Mouse (Mus musculus) G1E (cell line): ENCODE measurements around the gene H2afx.

Experiments used
- CTCF ChIP-seq: IDR thresholded peaks from 2 replicates; pipeline ENCODE4 v1.5.1; 2012; ENCODE audit warnings: low read depth, low read length, inconsistent platforms, mixed read lengths
- GATA1 ChIP-seq: IDR thresholded peaks from 2 replicates; pipeline ENCODE4 v1.6.1; 2012; ENCODE audit warnings: borderline replicate concordance, low read length, inconsistent platforms, mixed read lengths
- POLR2AphosphoS5 ChIP-seq: IDR thresholded peaks from 2 replicates; pipeline ENCODE4 v1.6.1; 2012; ENCODE audit warnings: low read depth, low read length, inconsistent platforms; ENCODE audit not compliant: insufficient replicate concordance
- TAL1 ChIP-seq: conservative IDR thresholded peaks from 2 replicates; pipeline ENCODE4 v1.6.1; 2012; ENCODE audit warnings: low read depth, low read length, inconsistent platforms, mixed read lengths

DNA sequence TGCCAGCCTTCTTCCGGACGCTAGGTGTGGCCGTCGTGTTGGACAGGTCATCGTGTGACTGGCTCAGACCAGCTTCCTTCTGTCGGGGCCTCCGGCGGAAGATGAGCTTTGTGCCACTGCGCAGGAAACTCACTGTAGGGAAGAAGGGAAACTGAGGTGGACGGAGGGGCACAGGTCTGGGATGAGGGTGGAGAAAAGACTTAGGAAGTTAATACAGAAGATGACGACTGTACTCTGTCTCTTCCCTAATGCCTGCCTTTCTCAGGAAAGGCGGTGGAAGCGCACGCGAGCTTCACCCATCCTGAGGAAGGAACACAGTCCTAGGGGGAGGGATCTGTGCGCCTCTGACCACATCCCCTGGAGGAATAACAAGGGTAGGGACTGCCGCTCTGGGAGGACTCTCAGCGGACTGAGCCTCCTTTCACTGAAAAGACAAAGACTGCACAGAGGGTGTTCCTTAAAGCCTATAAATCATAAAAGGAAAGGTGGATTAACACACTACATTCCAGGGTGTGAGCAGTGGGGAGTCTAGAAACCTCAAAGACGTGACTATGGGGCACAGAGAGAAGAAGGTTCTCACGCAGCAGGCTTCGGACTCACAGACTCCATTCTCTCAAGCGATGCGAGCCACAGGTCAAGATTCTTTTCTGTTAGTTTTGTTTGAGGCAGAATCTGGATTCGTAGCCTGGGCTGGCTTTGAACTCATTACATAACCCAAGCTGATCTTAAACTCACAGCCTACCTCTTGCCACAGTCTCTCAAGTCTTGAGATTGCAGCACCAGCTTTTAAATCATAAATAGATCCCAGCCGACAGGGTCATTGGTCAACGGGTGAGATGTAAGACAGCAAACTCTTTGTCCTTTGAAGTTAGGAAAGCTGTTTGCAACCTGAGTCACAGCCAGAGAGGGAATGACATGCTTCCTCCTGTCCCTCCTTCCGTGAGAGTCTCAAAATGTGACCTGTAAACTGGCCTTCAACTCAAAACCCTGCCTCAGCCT, 23.1 kb upstream of the H2afx start:
- TF ChIP-seq CTCF (no peak), TAL1 (no peak), POLR2AphosphoS5 (no peak), GATA1 (no peak)
